Mouse (Mus musculus) hindbrain, embryonic 14.5 days (tissue): ENCODE data around the gene Lhfpl3. TPM values are rescaled to one million over a fixed set of nuclear protein-coding genes. Genes with fewer than 3 reads are reported as not detected.

Experiments used
- ATAC-seq: fragments of 200-750 bp; cut with Nextera tagmentation; 2 replicates; pipeline ENCODE4 v1.8.0; 2017; ENCODE audit warnings: moderate number of reproducible peaks, mild to moderate bottlenecking, moderate TSS enrichment, moderate library complexity; ENCODE audit not compliant: low FRiP score
- DNase-seq: peaks from one replicate; pipeline ENCODE4 v3.0.0-alpha.2; 2015; ENCODE audit warnings: low spot score
- H3K27ac ChIP-seq: fragments of 300-500 bp; sonication (generic); 2 replicates; pipeline ENCODE4 v1.5.1; 2014; ENCODE audit warnings: mild to moderate bottlenecking, moderate library complexity
- H3K27me3 ChIP-seq: fragments of 300-500 bp; sonication (generic); 2 replicates; pipeline ENCODE4 v1.6.1; 2014; ENCODE audit warnings: mild to moderate bottlenecking, low read length, mixed read lengths; ENCODE audit not compliant: control insufficient read depth, insufficient read depth
- H3K36me3 ChIP-seq: fragments of 300-500 bp; sonication (generic); replicated peaks from 2 replicates; pipeline ENCODE4 v1.6.1; 2014; ENCODE audit not compliant: control insufficient read depth, insufficient read depth
- H3K4me1 ChIP-seq: fragments of 300-500 bp; sonication (generic); replicated peaks from 2 replicates; pipeline ENCODE4 v1.6.1; 2014; ENCODE audit warnings: antibody characterized with exemption, low read length, mixed read lengths; ENCODE audit not compliant: control insufficient read depth, insufficient read depth
- H3K4me2 ChIP-seq: fragments of 300-500 bp; sonication (generic); replicated peaks from 2 replicates; pipeline ENCODE4 v1.6.1; 2014; ENCODE audit warnings: mild to moderate bottlenecking, moderate library complexity
- H3K4me3 ChIP-seq: fragments of 300-500 bp; sonication (generic); replicated peaks from 2 replicates; pipeline ENCODE4 v1.5.1; 2014; ENCODE audit warnings: mild to moderate bottlenecking, low read length
- H3K9ac ChIP-seq: fragments of 300-500 bp; sonication (generic); 2 replicates; pipeline ENCODE4 v1.6.1; 2014
- H3K9me3 ChIP-seq: fragments of 300-500 bp; sonication (generic); 2 replicates; pipeline ENCODE4 v1.6.1; 2016; ENCODE audit warnings: low read length; ENCODE audit not compliant: control insufficient read depth
- WGBS: fragments of 180-500 bp; shearing (Covaris S2); extraction: QIAGEN DNeasy Blood & Tissue Kit; methylation state at CpG from one replicate; pipeline ENCODE4 v1.1.7; 2014; 5-methylcytosine and 5-hydroxymethylcytosine counted together
- polyA plus RNA-seq: library from polyadenylated mRNA; unstranded; fragments of >200 nt; fragmentation: Nextera tagmentation; extraction: Ambion mirVana; gene quantifications from 2 replicates; pipeline ENCODE4 v1.2.1, GENCODE M21; 2014

Lhfpl3 gene
- polyA plus RNA-seq, 1 experiment from 2014 or later: 23.9 TPM

DNA sequence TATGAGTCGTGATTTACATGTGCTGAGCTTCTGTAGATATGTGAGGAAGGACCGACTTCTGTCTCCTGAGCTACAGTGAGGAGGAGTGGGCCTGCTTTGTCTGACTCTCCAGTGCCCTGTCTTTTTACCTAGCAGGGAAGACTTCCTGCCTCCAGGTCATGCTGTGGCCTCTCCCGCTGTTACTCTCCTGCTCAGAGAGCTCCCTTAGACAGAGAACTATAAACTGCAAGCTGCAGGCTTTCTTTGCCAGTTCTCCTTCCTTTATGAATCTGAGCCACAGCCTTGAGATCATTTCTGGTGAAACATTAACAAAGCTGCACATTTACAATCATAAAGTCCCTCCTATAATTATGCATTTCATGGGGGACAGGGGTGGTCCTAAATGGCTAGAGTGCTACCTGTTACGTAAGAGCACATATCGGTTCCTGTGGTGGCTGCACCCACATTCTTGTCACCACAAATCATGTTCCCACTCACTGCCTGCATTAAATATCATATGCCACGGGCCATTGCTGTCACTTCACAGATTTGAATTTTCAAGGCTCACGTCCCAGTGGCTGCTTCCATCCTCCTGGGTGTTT, 303.3 kb downstream of the Lhfpl3 start:
- no peaks in the 10 kb centered on the region for H3K4me1 ChIP-seq
- H3K27ac ChIP-seq: no peak overlapping the region
- H3K9me3 ChIP-seq: no peaks in the 10 kb centered on the region
- no peak for DNase-seq
- no peaks in the 10 kb centered on the region for H3K36me3 ChIP-seq
- no peaks in the 10 kb centered on the region for H3K27me3 ChIP-seq
- H3K4me3 ChIP-seq: no peak overlapping the region
- H3K4me2 ChIP-seq: no peak overlapping the region
- no peak overlapping the region for H3K9ac ChIP-seq
- 73% methylated on average over 7 of the region's 7 CpGs for WGBS
- ATAC-seq: no peak

DNA sequence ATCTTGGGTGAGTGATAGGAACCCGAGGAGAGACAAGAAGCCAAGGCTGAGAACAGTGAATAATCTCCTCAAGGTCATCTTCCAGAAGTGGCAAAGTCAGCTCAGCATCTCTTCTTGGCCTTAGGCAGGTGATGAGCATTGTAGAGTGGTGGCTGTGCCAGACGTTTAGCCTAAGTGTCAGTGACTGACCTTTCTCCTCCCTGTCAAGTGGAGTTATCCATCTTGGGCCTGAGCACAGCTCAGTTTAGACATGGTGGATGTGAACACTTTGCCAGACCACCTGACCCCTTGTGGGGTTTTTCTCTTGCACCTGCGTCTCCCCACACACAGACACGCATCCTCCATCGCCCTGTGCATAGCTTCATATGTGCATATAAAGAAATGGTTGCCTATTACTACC, 305.6 kb downstream of the Lhfpl3 start:
- Histone ChIP-seq H3K36me3 (no peaks in the 10 kb centered on the region), H3K4me1 (no peaks in the 10 kb centered on the region), H3K4me2 (no peak overlapping the region), H3K27me3 (no peaks in the 10 kb centered on the region), H3K4me3 (no peak overlapping the region), H3K27ac (no peak overlapping the region), H3K9me3 (no peaks in the 10 kb centered on the region), H3K9ac (no peak overlapping the region)
- ATAC-seq: no peak
- DNase-seq: no peak
- WGBS: 76% methylated on average over 5 of the region's 5 CpGs

DNA sequence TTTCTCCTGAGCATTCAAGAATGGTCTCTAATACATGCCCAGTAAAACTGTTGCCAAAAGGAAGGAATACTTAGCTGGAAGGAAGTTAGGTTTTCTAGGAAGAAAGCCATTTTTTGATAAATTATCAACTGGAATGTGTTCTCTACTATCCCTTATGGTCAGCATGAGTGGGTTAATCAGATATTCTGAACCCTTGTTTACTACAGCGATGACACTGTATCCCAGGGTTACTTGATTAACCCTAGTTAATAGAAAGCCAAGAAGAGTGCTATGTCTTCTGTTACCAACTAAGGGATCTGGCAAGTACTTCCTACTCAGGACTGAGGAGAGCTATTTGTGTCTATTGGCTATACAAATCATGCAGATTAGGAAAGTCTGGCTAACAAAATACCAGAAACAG, 349.0 kb downstream of the Lhfpl3 start:
- H3K9me3 ChIP-seq: no peaks in the 10 kb centered on the region
- H3K36me3 ChIP-seq: no peaks in the 10 kb centered on the region
- no peaks in the 10 kb centered on the region for H3K27me3 ChIP-seq
- H3K9ac ChIP-seq: no peak overlapping the region
- no peak overlapping the region for H3K27ac ChIP-seq
- DNase-seq: no peak
- 78% methylated on average over 1 of the region's 1 CpGs for WGBS
- no peak overlapping the region for H3K4me2 ChIP-seq
- no peak for ATAC-seq
- no peak overlapping the region for H3K4me3 ChIP-seq
- no peaks in the 10 kb centered on the region for H3K4me1 ChIP-seq

GRCm38 (mm10) chr5:23106536-23106935, 360.7 kb downstream of the Lhfpl3 start:
- H3K4me3 ChIP-seq: no peak overlapping the region
- ATAC-seq (no peak), DNase-seq (no peak)
- H3K27ac ChIP-seq: no peak overlapping the region
- H3K36me3 ChIP-seq: no peaks in the 10 kb centered on the region
- H3K27me3 ChIP-seq: no peaks in the 10 kb centered on the region
- no peak overlapping the region for H3K9ac ChIP-seq
- no peaks in the 10 kb centered on the region for H3K9me3 ChIP-seq
- 50% methylated on average over 2 of the region's 2 CpGs for WGBS
- no peaks in the 10 kb centered on the region for H3K4me1 ChIP-seq
- no peak overlapping the region for H3K4me2 ChIP-seq

DNA sequence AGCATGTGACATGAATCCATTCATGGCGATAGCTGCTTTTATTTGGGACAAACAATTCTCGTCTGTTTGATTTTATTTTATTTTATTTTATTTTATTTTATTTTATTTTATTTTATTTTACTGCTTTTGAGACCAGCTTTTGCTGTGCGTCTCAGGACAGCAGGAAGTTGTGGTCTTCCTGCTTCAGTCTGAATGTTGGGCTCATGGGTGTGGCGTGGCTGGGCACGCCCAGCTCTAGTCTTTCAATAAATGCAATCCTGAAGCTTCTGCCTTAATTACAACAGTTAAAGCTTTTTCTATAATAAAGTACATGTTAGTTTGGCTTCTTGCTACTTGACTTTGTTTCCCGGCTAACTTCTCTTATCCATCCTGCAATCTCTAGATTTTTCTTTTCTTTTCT, 365.4 kb downstream of the Lhfpl3 start:
- no peaks in the 10 kb centered on the region for H3K36me3 ChIP-seq
- no peak overlapping the region for H3K4me3 ChIP-seq
- H3K9me3 ChIP-seq: no peaks in the 10 kb centered on the region
- no peaks in the 10 kb centered on the region for H3K4me1 ChIP-seq
- WGBS: 94% methylated on average over 6 of the region's 6 CpGs
- H3K4me2 ChIP-seq: no peak overlapping the region
- no peak for ATAC-seq
- H3K27ac ChIP-seq: no peak overlapping the region
- no peak for DNase-seq
- H3K27me3 ChIP-seq: no peaks in the 10 kb centered on the region
- H3K9ac ChIP-seq: no peak overlapping the region

GRCm38 (mm10) chr5:23114249-23114648, 368.4 kb downstream of the Lhfpl3 start:
- whole genome bisulfite sequencing: 98% methylated on average over 4 of the region's 4 CpGs
- Histone ChIP-seq H3K36me3 (no peaks in the 10 kb centered on the region), H3K9me3 (no peaks in the 10 kb centered on the region), H3K9ac (no peak overlapping the region), H3K27me3 (no peaks in the 10 kb centered on the region), H3K4me2 (no peak overlapping the region), H3K27ac (no peak overlapping the region), H3K4me1 (no peaks in the 10 kb centered on the region), H3K4me3 (no peak overlapping the region)
- no peak for ATAC-seq
- DNase-seq: no peak

DNA sequence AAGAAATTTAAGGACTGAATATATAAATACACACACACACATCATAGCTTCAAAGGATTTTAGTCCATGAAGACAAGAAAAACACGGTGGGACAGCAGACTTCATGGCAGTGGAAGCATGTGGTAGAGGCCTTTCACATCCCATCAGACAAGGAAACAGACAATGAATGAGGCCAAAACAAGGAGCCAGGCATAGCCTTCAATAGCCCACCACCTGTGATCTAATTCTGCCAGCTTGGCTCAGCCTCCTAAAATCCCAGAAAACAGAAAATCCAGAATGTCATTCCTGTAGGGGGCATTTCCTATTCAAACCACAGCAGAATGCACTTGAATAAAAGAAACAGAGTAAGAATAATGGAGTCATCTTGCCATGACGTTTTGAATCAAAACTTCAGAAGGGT, 381.0 kb downstream of the Lhfpl3 start:
- ATAC-seq (no peak), DNase-seq (no peak)
- Histone ChIP-seq H3K4me3 (no peak overlapping the region), H3K36me3 (no peaks in the 10 kb centered on the region), H3K4me1 (no peaks in the 10 kb centered on the region), H3K9me3 (no peaks in the 10 kb centered on the region), H3K27ac (no peak overlapping the region), H3K27me3 (no peaks in the 10 kb centered on the region), H3K4me2 (no peak overlapping the region), H3K9ac (no peak overlapping the region)
- WGBS: 26% methylated on average over 2 of the region's 2 CpGs

- Histone ChIP-seq H3K9ac (no peak overlapping the region), H3K4me1 (peaks cover 6% of the 10 kb centered on the region), H3K9me3 (no peaks in the 10 kb centered on the region), H3K27ac (0 out of 2 replicates have a peak overlapping the region, but pooled peaks have one; percentile 16), H3K4me3 (no peak overlapping the region), H3K27me3 (no peaks in the 10 kb centered on the region), H3K36me3 (no peaks in the 10 kb centered on the region), H3K4me2 (no peak overlapping the region)
- WGBS: 54% methylated on average over 9 of the region's 9 CpGs
- no peak for DNase-seq
- ATAC-seq: peak; percentile 43
These were observed 394.5 kb downstream of the Lhfpl3 start for GRCm38 (mm10) chr5:23140183-23140921.

DNA sequence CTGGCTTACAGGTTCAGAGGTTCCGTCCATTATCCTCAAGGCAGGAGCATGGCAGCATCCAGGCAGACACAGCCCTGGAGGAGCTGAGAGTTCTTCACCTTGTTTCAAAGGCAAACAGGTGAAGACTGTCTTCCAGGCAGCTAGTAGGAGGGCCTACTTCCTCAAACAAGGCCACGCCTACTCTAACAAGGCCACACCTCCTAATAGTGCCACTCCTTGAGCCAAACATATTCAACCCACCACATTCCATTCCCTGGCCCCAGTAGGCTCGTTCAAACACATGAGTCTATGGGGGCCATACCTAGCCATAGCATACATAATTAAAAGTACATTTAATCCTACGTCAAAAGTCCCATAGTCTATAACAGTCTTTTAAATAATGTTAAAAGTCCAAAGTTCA, 407.4 kb downstream of the Lhfpl3 start:
- ATAC-seq (no peak), DNase-seq (no peak)
- Histone ChIP-seq H3K4me2 (no peak overlapping the region), H3K4me3 (no peak overlapping the region), H3K27ac (no peak overlapping the region), H3K9me3 (no peaks in the 10 kb centered on the region), H3K27me3 (no peaks in the 10 kb centered on the region), H3K36me3 (no peaks in the 10 kb centered on the region), H3K4me1 (no peaks in the 10 kb centered on the region), H3K9ac (no peak overlapping the region)
- WGBS: 81% methylated on average over 4 of the region's 4 CpGs
